Mouse (Mus musculus): ENCODE results near the gene Cst11.

DNA sequence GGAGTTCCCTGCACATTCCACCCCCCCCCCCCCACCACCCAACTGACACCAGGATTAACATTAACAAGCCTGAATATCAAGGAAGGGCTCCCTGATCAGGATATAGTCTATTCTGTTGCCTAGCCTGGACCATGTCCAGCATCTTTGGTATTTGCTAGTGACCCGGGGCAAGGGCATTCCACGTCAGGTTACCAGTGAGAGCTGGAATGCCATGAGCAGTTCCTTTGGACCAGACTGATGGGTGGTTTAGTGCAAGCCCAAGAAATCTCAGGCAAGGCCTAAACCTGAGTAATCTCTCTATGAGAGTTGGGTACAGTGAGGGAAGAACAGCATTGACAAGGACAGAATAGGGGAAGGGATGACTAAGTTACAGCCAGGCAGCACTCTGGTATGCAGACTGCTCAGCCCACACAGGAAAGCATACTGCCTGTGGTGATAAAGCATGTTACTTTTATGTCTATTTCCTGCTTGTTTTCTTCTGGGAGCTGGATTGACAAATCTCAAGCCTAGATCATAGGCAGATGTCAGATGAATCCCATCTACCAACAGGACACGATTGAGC, 27.4 kb downstream of the Cst11 start:
- TF ChIP-seq EP300 (IDR thresholded peaks at IDR 0.05; ENCODE audit: insufficient read depth, low read depth, low read length) (no peak), CTCF (IDR thresholded peaks at IDR 0.05; ENCODE audit: low read depth, low read length) (no peak), POLR2A (IDR thresholded peaks at IDR 0.05; ENCODE audit: insufficient read depth, low read length) (no peak)

All from ES-Bruce4 (cell line).